Mouse (Mus musculus) neural tube, embryonic 14.5 days (tissue): ENCODE results near the gene Abhd12. TPM values are rescaled to one million over a fixed set of nuclear protein-coding genes. Genes with fewer than 3 reads are reported as not detected.

Experiments
- ATAC-seq: fragments of 200-750 bp; cut with Nextera tagmentation; 2 replicates; pipeline ENCODE4 v1.8.0; 2017; ENCODE audit warnings: low read depth, mild to moderate bottlenecking, moderate TSS enrichment, moderate library complexity
- H3K27ac ChIP-seq: fragments of 300-500 bp; sonication (generic); 2 replicates; pipeline ENCODE4 v1.5.1; 2014; ENCODE audit warnings: low read depth, mild to moderate bottlenecking, control low read depth, low read length, moderate library complexity, mixed read lengths
- H3K27me3 ChIP-seq: fragments of 300-500 bp; sonication (generic); 2 replicates; pipeline ENCODE4 v1.6.1; 2014; ENCODE audit warnings: low read length; ENCODE audit not compliant: control insufficient read depth, insufficient read depth
- H3K36me3 ChIP-seq: fragments of 300-500 bp; sonication (generic); 2 replicates; pipeline ENCODE4 v1.6.1; 2014; ENCODE audit warnings: low read length, mixed read lengths; ENCODE audit not compliant: control insufficient read depth, insufficient read depth
- H3K4me1 ChIP-seq: fragments of 300-500 bp; sonication (generic); 2 replicates; pipeline ENCODE4 v1.6.1; 2014; ENCODE audit warnings: low read length; ENCODE audit not compliant: control insufficient read depth, insufficient read depth
- H3K4me2 ChIP-seq: fragments of 300-500 bp; sonication (generic); 2 replicates; pipeline ENCODE4 v1.6.1; 2014; ENCODE audit warnings: mild to moderate bottlenecking, low read depth, low read length, control low read depth
- H3K4me3 ChIP-seq: fragments of 300-500 bp; sonication (generic); 2 replicates; pipeline ENCODE4 v1.5.1; 2014; ENCODE audit warnings: low read depth, low read length, control low read depth, mixed read lengths
- H3K9ac ChIP-seq: fragments of 300-500 bp; sonication (generic); replicated peaks from 2 replicates; pipeline ENCODE4 v1.6.1; 2014; ENCODE audit warnings: low read depth, mild to moderate bottlenecking, control low read depth, low read length, mixed read lengths
- H3K9me3 ChIP-seq: fragments of 300-500 bp; sonication (generic); 2 replicates; pipeline ENCODE4 v1.6.1; 2016; ENCODE audit warnings: low read length; ENCODE audit not compliant: control insufficient read depth
- WGBS: fragments of 180-500 bp; shearing (Covaris S2); extraction: QIAGEN DNeasy Blood & Tissue Kit; methylation state at CpG from one replicate; pipeline ENCODE4 v1.1.7; 2014; 5-methylcytosine and 5-hydroxymethylcytosine counted together
- polyA plus RNA-seq: library from polyadenylated mRNA; unstranded; fragments of >200 nt; fragmentation: Nextera tagmentation; extraction: Ambion mirVana; gene quantifications from 2 replicates; pipeline ENCODE4 v1.2.1, GENCODE M21; 2014

The Abhd12 gene
- polyA plus RNA-seq, 1 experiment from 2014 or later: 135 TPM

- Histone ChIP-seq H3K4me1 (peaks cover 8% of the 10 kb centered on the region; the same call in 1 of the 2 replicates), H3K4me3 (peak overlapping the region; percentile 68), H3K27me3 (no peaks in the 10 kb centered on the region), H3K9me3 (no peaks in the 10 kb centered on the region), H3K9ac (peak overlapping the region; percentile 53), H3K4me2 (peak overlapping the region; percentile 80), H3K36me3 (no peaks in the 10 kb centered on the region), H3K27ac (peak overlapping the region; percentile 44)
- ATAC-seq: peak; percentile 62
- under 1% methylated on average over 23 of the region's 23 CpGs for WGBS
These were observed 117.2 kb downstream of the Abhd12 start for GRCm38 (mm10) chr2:150787234-150787771.

GRCm38 (mm10) chr2:150786251-150787180, 118.0 kb downstream of the Abhd12 start, which contains the start of gene Pygb:
Gene Pygb (plus strand): TSS chr2:150786735.
- Histone ChIP-seq H3K9ac (peak within 1 kb of the TSS; percentile 53), H3K4me3 (peak within 1 kb of the TSS; percentile 68), H3K4me2 (peak within 1 kb of the TSS; percentile 80), H3K27me3 (no peaks in the 10 kb centered on the region), H3K4me1 (peaks cover 8% of the 10 kb centered on the region; the same call in 1 of the 2 replicates), H3K27ac (peak within 1 kb of the TSS; percentile 44), H3K36me3 (no peaks in the 10 kb centered on the region), H3K9me3 (no peaks in the 10 kb centered on the region)
- ATAC-seq: peak; percentile 98
- 3% methylated on average over 57 of the region's 58 CpGs for WGBS

- no peaks in the 10 kb centered on the region for H3K36me3 ChIP-seq
- no peak overlapping the region for H3K27ac ChIP-seq
- 82% methylated on average over 2 of the region's 2 CpGs for WGBS
- no peak overlapping the region for H3K9ac ChIP-seq
- no peaks in the 10 kb centered on the region for H3K9me3 ChIP-seq
- no peaks in the 10 kb centered on the region for H3K27me3 ChIP-seq
- ATAC-seq: no peak
- H3K4me2 ChIP-seq: no peak overlapping the region
- no peak overlapping the region for H3K4me3 ChIP-seq
- peaks cover 3% of the 10 kb centered on the region; the same call in 1 of the 2 replicates for H3K4me1 ChIP-seq
These were observed 121.7 kb downstream of the Abhd12 start for GRCm38 (mm10) chr2:150782801-150783200.

Other genes starting within 250 kb of the Abhd12 start
- 13.0 and 15.4 TPM in 2 replicates for gene Acss1, start 236.2 kb downstream of the Abhd12 start, polyA plus RNA-seq
- gene Vsx1, start 215.4 kb downstream of the Abhd12 start, polyA plus RNA-seq: 0.06 and 0.07 TPM in 2 replicates
- gene Entpd6, start 155.7 kb downstream of the Abhd12 start, polyA plus RNA-seq: 56.8 and 64.6 TPM in 2 replicates
- gene Pygb, start 118.0 kb downstream of the Abhd12 start, polyA plus RNA-seq: 77.7 and 113 TPM in 2 replicates
- gene Gins1, start 659 bp upstream of the Abhd12 start, polyA plus RNA-seq: 11.5 and 15.2 TPM in 2 replicates
- gene Ninl, start 134.6 kb upstream of the Abhd12 start, polyA plus RNA-seq: 4.7 and 5.0 TPM in 2 replicates
- gene Nanp, start 134.7 kb upstream of the Abhd12 start, polyA plus RNA-seq: 31.7 and 35.5 TPM in 2 replicates
- not detected in 2 replicates for gene Gm14151, start 187.6 kb upstream of the Abhd12 start, polyA plus RNA-seq
- not detected in 2 replicates for gene Gm14147, start 193.5 kb upstream of the Abhd12 start, polyA plus RNA-seq